Mouse (Mus musculus): ENCODE measurements around the gene Figla.

Gene Figla

GRCm38 (mm10) chr6:86028601-86029322, 12.8 kb downstream of the Figla start, which contains the start of gene Add2:
Add2 (plus strand) TSS chr6:86028681.
- no peak for DNase-seq (ENCODE audit: low spot score)

- no peak for DNase-seq (ENCODE audit: low spot score)
Observed at GRCm38 (mm10) chr6:86029323-86029713, 13.3 kb downstream of the Figla start.

GRCm38 (mm10) chr6:86031527-86031926, 15.6 kb downstream of the Figla start:
- no peak for DNase-seq (ENCODE audit: low spot score)

- no peak for DNase-seq (ENCODE audit: low spot score)
Observed at GRCm38 (mm10) chr6:86033635-86034034, 17.7 kb downstream of the Figla start.

GRCm38 (mm10) chr6:86038901-86039300, 22.9 kb downstream of the Figla start:
- DNase-seq (ENCODE audit: low spot score), result no peak

GRCm38 (mm10) chr6:86040140-86040539, 24.2 kb downstream of the Figla start:
- no peak for DNase-seq (ENCODE audit: low spot score)

- no peak for DNase-seq (ENCODE audit: low spot score)
Observed at GRCm38 (mm10) chr6:86047510-86047909, 31.5 kb downstream of the Figla start.

GRCm38 (mm10) chr6:86048509-86048908, 32.5 kb downstream of the Figla start:
- no peak for DNase-seq (ENCODE audit: low spot score)

- DNase-seq (ENCODE audit: low spot score), result no peak
Observed at GRCm38 (mm10) chr6:86050586-86051268, 34.8 kb downstream of the Figla start.

GRCm38 (mm10) chr6:86052032-86052459, 36.1 kb downstream of the Figla start:
- no peak for DNase-seq (ENCODE audit: low spot score)

- DNase-seq (ENCODE audit: low spot score), result no peak
Observed at GRCm38 (mm10) chr6:86052556-86052955, 36.6 kb downstream of the Figla start.

- no peak for DNase-seq (ENCODE audit: low spot score)
Observed at GRCm38 (mm10) chr6:86053099-86053498, 37.1 kb downstream of the Figla start.

GRCm38 (mm10) chr6:86053594-86053993, 37.6 kb downstream of the Figla start:
- no peak for DNase-seq (ENCODE audit: low spot score)

- DNase-seq (ENCODE audit: low spot score), result no peak
Observed at GRCm38 (mm10) chr6:86058475-86058874, 42.5 kb downstream of the Figla start.

- no peak for DNase-seq (ENCODE audit: low spot score)
Observed at GRCm38 (mm10) chr6:86059151-86059853, 43.3 kb downstream of the Figla start.

GRCm38 (mm10) chr6:86060170-86060569, 44.2 kb downstream of the Figla start:
- no peak for DNase-seq (ENCODE audit: low spot score)

- no peak for DNase-seq (ENCODE audit: low spot score)
Observed at GRCm38 (mm10) chr6:86062226-86062625, 46.3 kb downstream of the Figla start.

- DNase-seq (ENCODE audit: low spot score), result no peak
Observed at GRCm38 (mm10) chr6:86062684-86063083, 46.7 kb downstream of the Figla start.

- no peak for DNase-seq (ENCODE audit: low spot score)
Observed at GRCm38 (mm10) chr6:86064318-86065016, 48.5 kb downstream of the Figla start.

GRCm38 (mm10) chr6:86066727-86067126, 50.8 kb downstream of the Figla start:
- no peak for DNase-seq (ENCODE audit: low spot score)

GRCm38 (mm10) chr6:86067145-86067544, 51.2 kb downstream of the Figla start:
- DNase-seq (ENCODE audit: low spot score), result no peak

GRCm38 (mm10) chr6:86069009-86069408, 53.0 kb downstream of the Figla start:
- DNase-seq (ENCODE audit: low spot score), result no peak
